Mouse (Mus musculus) adipocyte (in vitro differentiated cells): ENCODE measurements around the gene Gucy2c.
A peak's percentile ranks its signal among the peaks of the same experiment; 100 is the strongest.
"Not testable (repeated sequence)": the region's sequence is repeated elsewhere in the genome, so short reads cannot be mapped to it uniquely, and the experiment has no call there.

Experiments
- DNase-seq: peaks from one replicate; pipeline ENCODE4 v3.0.0-alpha.2; 2016; ENCODE audit warnings: low spot score

Gucy2c gene

GRCm38 (mm10) chr6:136803739-136804633 lies 22.4 kb upstream of the Gucy2c start, which contains the start of gene Hist4h4:
Gene Hist4h4, minus strand, starts transcription at chr6:136804415.
- DNase-seq = peak; percentile 100

- DNase-seq = no peak
Observed at GRCm38 (mm10) chr6:136803093-136803738, 21.7 kb upstream of the Gucy2c start.

- DNase-seq = no peak
Observed at GRCm38 (mm10) chr6:136801274-136801673, 19.7 kb upstream of the Gucy2c start.

- no peak for DNase-seq
Observed at GRCm38 (mm10) chr6:136800710-136801109, 19.1 kb upstream of the Gucy2c start.

GRCm38 (mm10) chr6:136797874-136798693 lies 16.5 kb upstream of the Gucy2c start:
- DNase-seq = not testable (repeated sequence)

- no peak for DNase-seq
Observed at GRCm38 (mm10) chr6:136795850-136796249, 14.3 kb upstream of the Gucy2c start.

- DNase-seq = no peak
Observed at GRCm38 (mm10) chr6:136795110-136795509, 13.5 kb upstream of the Gucy2c start.

- DNase-seq = no peak
Observed at GRCm38 (mm10) chr6:136793831-136794525, 12.4 kb upstream of the Gucy2c start.

- no peak for DNase-seq
Observed at GRCm38 (mm10) chr6:136792884-136793758, 11.6 kb upstream of the Gucy2c start.

- peak; percentile 60 for DNase-seq
Observed at GRCm38 (mm10) chr6:136789391-136789971, 7.9 kb upstream of the Gucy2c start.

- no peak for DNase-seq
Observed at GRCm38 (mm10) chr6:136782761-136783160, 1.2 kb upstream of the Gucy2c start.

GRCm38 (mm10) chr6:136782146-136782545 lies 581 bp upstream of the Gucy2c start:
- no peak for DNase-seq

GRCm38 (mm10) chr6:136776392-136776791 lies 5.2 kb downstream of the Gucy2c start:
- no peak for DNase-seq

GRCm38 (mm10) chr6:136769859-136770258 lies 11.7 kb downstream of the Gucy2c start:
- DNase-seq = no peak

GRCm38 (mm10) chr6:136769143-136769542 lies 12.4 kb downstream of the Gucy2c start:
- no peak for DNase-seq

- no peak for DNase-seq
Observed at GRCm38 (mm10) chr6:136763912-136764311, 17.7 kb downstream of the Gucy2c start.

- DNase-seq = no peak
Observed at GRCm38 (mm10) chr6:136750567-136750966, 31.0 kb downstream of the Gucy2c start.

- DNase-seq = no peak
Observed at GRCm38 (mm10) chr6:136745586-136745985, 36.0 kb downstream of the Gucy2c start.

GRCm38 (mm10) chr6:136743729-136744128 lies 37.8 kb downstream of the Gucy2c start:
- DNase-seq = no peak
